Mouse (Mus musculus) embryonic fibroblast, embryonic 13.5 days (primary cell): ENCODE results near the gene Pon3. TPM values are rescaled to one million over a fixed set of nuclear protein-coding genes. Genes with fewer than 3 reads are reported as not detected.

Experiments
- H3K27ac ChIP-seq: 2 replicates; pipeline ENCODE4 v1.5.1; 2012; ENCODE audit warnings: low read length, control low read depth, inconsistent platforms; ENCODE audit not compliant: insufficient read depth
- H3K4me1 ChIP-seq: 2 replicates; pipeline ENCODE4 v1.6.1; 2011; ENCODE audit warnings: low read length; ENCODE audit not compliant: control insufficient read depth, insufficient read depth
- H3K4me3 ChIP-seq: 2 replicates; pipeline ENCODE4 v1.5.1; 2011; ENCODE audit warnings: mild to moderate bottlenecking, control low read depth, low read length; ENCODE audit not compliant: insufficient read depth
- CTCF ChIP-seq: IDR thresholded peaks from 2 replicates; pipeline ENCODE4 v1.5.1; 2011; ENCODE audit warnings: mild to moderate bottlenecking, control low read depth, low read length, moderate library complexity, borderline replicate concordance; ENCODE audit not compliant: insufficient read depth
- POLR2A ChIP-seq: IDR thresholded peaks from 2 replicates; pipeline ENCODE4 v1.6.1; 2011; ENCODE audit warnings: low read depth, mild to moderate bottlenecking, control low read depth, low read length, moderate library complexity
- polyA plus RNA-seq: library from polyadenylated mRNA; stranded (reverse); fragments of >200 nt; gene quantifications from 2 replicates; pipeline ENCODE4 v1.2.4, GENCODE M21; 2011; ENCODE audit warnings: low read depth; ENCODE audit not compliant: missing spikeins, insufficient read length

Pon3 gene
- polyA plus RNA-seq, 1 experiment, result 33.5 TPM

GRCm38 (mm10) chr6:5291450-5291849, 35.4 kb upstream of the Pon3 start:
- Histone ChIP-seq H3K4me3 (no peak overlapping the region), H3K4me1 (0 out of 2 replicates have a peak, but pooled peaks cover 4% of the 10 kb centered on the region), H3K27ac (no peak overlapping the region)
- TF ChIP-seq CTCF, result no peak
- no peak for TF ChIP-seq POLR2A

DNA sequence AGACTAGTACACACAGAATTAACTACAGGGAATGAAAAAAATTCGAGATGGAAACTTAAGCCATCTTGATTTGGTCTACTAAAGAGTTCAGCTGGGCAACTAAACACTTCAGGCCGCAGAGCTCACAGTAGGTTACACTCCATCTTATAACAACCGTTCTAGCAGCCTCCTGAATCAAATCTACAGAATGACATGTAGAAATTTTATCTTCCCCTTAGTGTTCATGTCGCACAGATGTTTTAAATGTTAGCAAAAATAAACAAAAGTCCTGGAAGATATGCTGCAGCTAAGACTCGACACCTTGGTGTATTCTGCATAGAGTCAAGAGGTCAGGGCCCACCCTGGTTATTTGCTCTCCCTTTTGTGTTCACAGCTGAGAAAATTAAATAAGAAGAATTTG, 31.8 kb upstream of the Pon3 start:
- Histone ChIP-seq H3K27ac (no peak overlapping the region), H3K4me3 (no peak overlapping the region), H3K4me1 (no peaks in the 10 kb centered on the region)
- no peak for TF ChIP-seq CTCF
- no peak for TF ChIP-seq POLR2A

- no peak for TF ChIP-seq CTCF
- TF ChIP-seq POLR2A, result no peak
- Histone ChIP-seq H3K27ac (no peak overlapping the region), H3K4me1 (no peaks in the 10 kb centered on the region)
Observed at GRCm38 (mm10) chr6:5287392-5287791, 31.3 kb upstream of the Pon3 start.

GRCm38 (mm10) chr6:5282418-5282817, 26.3 kb upstream of the Pon3 start:
- no peak overlapping the region for H3K27ac ChIP-seq
- H3K4me1 ChIP-seq, result no peaks in the 10 kb centered on the region
- no peak for TF ChIP-seq POLR2A
- TF ChIP-seq CTCF, result no peak
- H3K4me3 ChIP-seq, result no peak overlapping the region

More at GRCm38 (mm10) chr6:5287392-5287791, 31.3 kb upstream of the Pon3 start:
- H3K4me3 ChIP-seq, result no peak overlapping the region

DNA sequence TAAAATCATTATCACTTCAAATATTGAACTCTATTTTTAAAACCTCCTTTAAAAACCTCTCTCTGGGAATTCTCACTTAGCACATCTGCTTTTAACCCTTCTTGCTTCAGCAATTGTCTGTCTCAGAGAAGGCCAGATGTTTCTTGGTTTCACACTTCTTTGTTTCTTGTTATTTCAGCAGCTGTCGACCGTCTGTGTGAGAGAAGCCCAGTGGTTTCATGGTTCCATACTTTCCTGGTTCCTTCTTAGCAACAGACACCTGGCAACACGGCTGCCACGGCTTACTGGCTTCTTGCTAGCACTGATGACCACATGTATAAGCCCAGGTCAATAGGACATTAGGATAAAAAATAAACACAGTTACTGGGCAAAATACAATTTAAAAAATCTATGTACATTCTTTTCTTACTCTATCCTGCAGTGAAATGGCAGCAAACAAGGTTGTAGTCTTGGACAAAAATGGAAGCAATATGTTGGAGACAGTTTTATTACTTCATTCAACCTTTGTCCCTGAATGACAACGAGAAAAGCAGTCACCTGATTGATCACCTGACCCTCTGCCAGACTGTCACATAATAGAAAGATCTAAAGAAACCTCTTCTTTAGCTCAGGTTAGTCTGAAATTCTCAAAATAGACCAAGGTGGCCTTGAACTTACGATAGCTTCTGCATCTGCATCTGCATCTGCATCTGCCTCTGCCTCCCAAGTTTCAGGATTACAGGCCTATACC, 24.7 kb upstream of the Pon3 start:
- Histone ChIP-seq H3K4me1 (no peaks in the 10 kb centered on the region), H3K27ac (no peak overlapping the region), H3K4me3 (no peak overlapping the region)
- TF ChIP-seq CTCF (no peak), POLR2A (no peak)

- TF ChIP-seq CTCF (no peak), POLR2A (no peak)
Observed at GRCm38 (mm10) chr6:5277972-5278371, 21.9 kb upstream of the Pon3 start.

DNA sequence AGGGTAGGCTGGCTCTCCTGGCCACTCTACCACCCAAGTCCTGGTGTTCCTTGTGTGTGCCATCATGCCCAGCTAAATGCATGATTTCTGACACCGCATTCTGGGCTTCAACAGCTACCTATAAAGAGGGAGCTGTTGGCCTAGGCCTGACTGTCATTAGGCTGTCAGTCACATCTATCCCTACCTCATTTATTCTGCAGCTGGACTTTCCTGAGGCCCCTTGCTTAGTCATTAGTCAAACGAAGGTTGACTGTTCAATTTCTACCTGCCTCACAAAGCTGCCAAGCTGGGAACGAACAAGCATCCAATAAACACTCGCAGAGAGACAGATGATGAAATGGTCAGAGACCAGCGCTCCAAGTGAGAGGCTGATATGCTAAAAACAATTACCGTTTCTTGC, 13.6 kb upstream of the Pon3 start:
- no peak overlapping the region for H3K4me3 ChIP-seq
- TF ChIP-seq POLR2A (no peak), CTCF (no peak)
- no peaks in the 10 kb centered on the region for H3K4me1 ChIP-seq
- no peak overlapping the region for H3K27ac ChIP-seq

More at GRCm38 (mm10) chr6:5277972-5278371, 21.9 kb upstream of the Pon3 start:
- Histone ChIP-seq H3K4me1 (no peaks in the 10 kb centered on the region), H3K4me3 (no peak overlapping the region), H3K27ac (no peak overlapping the region)

GRCm38 (mm10) chr6:5264793-5265192, 8.7 kb upstream of the Pon3 start:
- Histone ChIP-seq H3K4me3 (no peak overlapping the region), H3K27ac (no peak overlapping the region), H3K4me1 (no peaks in the 10 kb centered on the region)
- TF ChIP-seq POLR2A, result no peak

GRCm38 (mm10) chr6:5263250-5263999, 7.3 kb upstream of the Pon3 start:
- Histone ChIP-seq H3K4me1 (no peaks in the 10 kb centered on the region), H3K27ac (no peak overlapping the region), H3K4me3 (no peak overlapping the region)
- no peak for TF ChIP-seq CTCF
- no peak for TF ChIP-seq POLR2A

GRCm38 (mm10) chr6:5262322-5263249, 6.5 kb upstream of the Pon3 start:
- TF ChIP-seq CTCF, result no peak
- no peak for TF ChIP-seq POLR2A
- no peak overlapping the region for H3K27ac ChIP-seq
- no peaks in the 10 kb centered on the region for H3K4me1 ChIP-seq
- no peak overlapping the region for H3K4me3 ChIP-seq
